Mouse (Mus musculus): ENCODE measurements at regions not wholly inside any gene's neighbourhood (a gene's known extent, or its start where the extent isn't known, plus 50 kb on each side); places are given as distances from the start of the nearest gene placed in this dataset.

- Histone ChIP-seq H3K4me3 (replicated peaks; ENCODE audit: low read length) (no peak overlapping the region), H3K36me3 (ENCODE audit: insufficient read depth, low read length) (no peaks in the 10 kb centered on the region), H3K9me3 (ENCODE audit: low read length) (no peaks in the 10 kb centered on the region; the same call in 1 of the 2 replicates), H3K27me3 (ENCODE audit: insufficient read depth, low read length) (no peaks in the 10 kb centered on the region), H3K4me1 (replicated peaks; ENCODE audit: low read depth, low read length) (peaks cover 12% of the 10 kb centered on the region)
- TF ChIP-seq NANOG (IDR thresholded peaks at IDR 0.05; ENCODE audit: borderline replicate concordance, low read length) (no peak), POU5F1 (IDR thresholded peaks at IDR 0.05; ENCODE audit: borderline replicate concordance, low read length) (no peak), CTCF (conservative IDR thresholded peaks at IDR 0.05; ENCODE audit: low read length) (no peak)
These were observed 55.3 kb upstream of the Plekha5 start for GRCm38 (mm10) chr6:140368354-140369069.

GRCm38 (mm10) chr6:140367303-140367702, 56.6 kb upstream of the Plekha5 start:
- H3K4me1 ChIP-seq (replicated peaks; ENCODE audit: low read depth, low read length), result peaks cover 12% of the 10 kb centered on the region
- no peak overlapping the region for H3K4me3 ChIP-seq (replicated peaks; ENCODE audit: low read length)
- no peaks in the 10 kb centered on the region for H3K36me3 ChIP-seq (ENCODE audit: insufficient read depth, low read length)
- no peaks in the 10 kb centered on the region; the same call in 1 of the 2 replicates for H3K9me3 ChIP-seq (ENCODE audit: low read length)
- no peak for TF ChIP-seq CTCF (conservative IDR thresholded peaks at IDR 0.05; ENCODE audit: low read length)
- TF ChIP-seq POU5F1 (IDR thresholded peaks at IDR 0.05; ENCODE audit: borderline replicate concordance, low read length), result no peak
- TF ChIP-seq NANOG (IDR thresholded peaks at IDR 0.05; ENCODE audit: borderline replicate concordance, low read length), result no peak
- no peaks in the 10 kb centered on the region for H3K27me3 ChIP-seq (ENCODE audit: insufficient read depth, low read length)

- peaks cover 12% of the 10 kb centered on the region for H3K4me1 ChIP-seq (replicated peaks; ENCODE audit: low read depth, low read length)
- no peak overlapping the region for H3K4me3 ChIP-seq (replicated peaks; ENCODE audit: low read length)
- H3K27me3 ChIP-seq (ENCODE audit: insufficient read depth, low read length), result no peaks in the 10 kb centered on the region
- no peaks in the 10 kb centered on the region; the same call in 1 of the 2 replicates for H3K9me3 ChIP-seq (ENCODE audit: low read length)
- no peak for TF ChIP-seq POU5F1 (IDR thresholded peaks at IDR 0.05; ENCODE audit: borderline replicate concordance, low read length)
- TF ChIP-seq CTCF (conservative IDR thresholded peaks at IDR 0.05; ENCODE audit: low read length), result no peak
- no peak for TF ChIP-seq NANOG (IDR thresholded peaks at IDR 0.05; ENCODE audit: borderline replicate concordance, low read length)
- H3K36me3 ChIP-seq (ENCODE audit: insufficient read depth, low read length), result no peaks in the 10 kb centered on the region
These were observed 57.1 kb upstream of the Plekha5 start for GRCm38 (mm10) chr6:140366791-140367190.

GRCm38 (mm10) chr6:140360996-140361395, 62.9 kb upstream of the Plekha5 start:
- TF ChIP-seq POU5F1 (IDR thresholded peaks at IDR 0.05; ENCODE audit: borderline replicate concordance, low read length), result no peak
- TF ChIP-seq NANOG (IDR thresholded peaks at IDR 0.05; ENCODE audit: borderline replicate concordance, low read length), result no peak
- no peak for TF ChIP-seq CTCF (conservative IDR thresholded peaks at IDR 0.05; ENCODE audit: low read length)
- Histone ChIP-seq H3K4me3 (replicated peaks; ENCODE audit: low read length) (no peak overlapping the region), H3K9me3 (ENCODE audit: low read length) (no peaks in the 10 kb centered on the region), H3K4me1 (replicated peaks; ENCODE audit: low read depth, low read length) (no peaks in the 10 kb centered on the region), H3K27me3 (ENCODE audit: insufficient read depth, low read length) (no peaks in the 10 kb centered on the region), H3K36me3 (ENCODE audit: insufficient read depth, low read length) (no peaks in the 10 kb centered on the region)

GRCm38 (mm10) chr6:140357901-140358300, 66.0 kb upstream of the Plekha5 start:
- H3K27me3 ChIP-seq (ENCODE audit: insufficient read depth, low read length), result no peaks in the 10 kb centered on the region
- TF ChIP-seq POU5F1 (IDR thresholded peaks at IDR 0.05; ENCODE audit: borderline replicate concordance, low read length), result no peak
- TF ChIP-seq CTCF (conservative IDR thresholded peaks at IDR 0.05; ENCODE audit: low read length), result no peak
- no peak for TF ChIP-seq NANOG (IDR thresholded peaks at IDR 0.05; ENCODE audit: borderline replicate concordance, low read length)
- no peaks in the 10 kb centered on the region for H3K9me3 ChIP-seq (ENCODE audit: low read length)
- no peak overlapping the region for H3K4me3 ChIP-seq (replicated peaks; ENCODE audit: low read length)
- H3K36me3 ChIP-seq (ENCODE audit: insufficient read depth, low read length), result no peaks in the 10 kb centered on the region
- no peaks in the 10 kb centered on the region for H3K4me1 ChIP-seq (replicated peaks; ENCODE audit: low read depth, low read length)

GRCm38 (mm10) chr6:140357300-140357699, 66.6 kb upstream of the Plekha5 start:
- no peak for TF ChIP-seq NANOG (IDR thresholded peaks at IDR 0.05; ENCODE audit: borderline replicate concordance, low read length)
- TF ChIP-seq CTCF (conservative IDR thresholded peaks at IDR 0.05; ENCODE audit: low read length), result no peak
- TF ChIP-seq POU5F1 (IDR thresholded peaks at IDR 0.05; ENCODE audit: borderline replicate concordance, low read length), result no peak
- no peaks in the 10 kb centered on the region for H3K27me3 ChIP-seq (ENCODE audit: insufficient read depth, low read length)

GRCm38 (mm10) chr6:140354082-140354481, 69.8 kb upstream of the Plekha5 start:
- no peak for TF ChIP-seq NANOG (IDR thresholded peaks at IDR 0.05; ENCODE audit: borderline replicate concordance, low read length)
- Histone ChIP-seq H3K27me3 (ENCODE audit: insufficient read depth, low read length) (no peaks in the 10 kb centered on the region), H3K9me3 (ENCODE audit: low read length) (no peaks in the 10 kb centered on the region), H3K4me3 (replicated peaks; ENCODE audit: low read length) (no peak overlapping the region), H3K4me1 (replicated peaks; ENCODE audit: low read depth, low read length) (peaks cover 15% of the 10 kb centered on the region), H3K36me3 (ENCODE audit: insufficient read depth, low read length) (no peaks in the 10 kb centered on the region)

More at GRCm38 (mm10) chr6:140357300-140357699, 66.6 kb upstream of the Plekha5 start:
- Histone ChIP-seq H3K9me3 (ENCODE audit: low read length) (no peaks in the 10 kb centered on the region), H3K4me3 (replicated peaks; ENCODE audit: low read length) (no peak overlapping the region), H3K36me3 (ENCODE audit: insufficient read depth, low read length) (no peaks in the 10 kb centered on the region), H3K4me1 (replicated peaks; ENCODE audit: low read depth, low read length) (no peaks in the 10 kb centered on the region)

- no peak for TF ChIP-seq CTCF (conservative IDR thresholded peaks at IDR 0.05; ENCODE audit: low read length)
- TF ChIP-seq POU5F1 (IDR thresholded peaks at IDR 0.05; ENCODE audit: borderline replicate concordance, low read length), result no peak
- TF ChIP-seq NANOG (IDR thresholded peaks at IDR 0.05; ENCODE audit: borderline replicate concordance, low read length), result no peak
- Histone ChIP-seq H3K4me3 (replicated peaks; ENCODE audit: low read length) (no peak overlapping the region), H3K4me1 (replicated peaks; ENCODE audit: low read depth, low read length) (peaks cover 15% of the 10 kb centered on the region)
These were observed 70.2 kb upstream of the Plekha5 start for GRCm38 (mm10) chr6:140353610-140354009.

More at GRCm38 (mm10) chr6:140353610-140354009, 70.2 kb upstream of the Plekha5 start:
- Histone ChIP-seq H3K9me3 (ENCODE audit: low read length) (no peaks in the 10 kb centered on the region), H3K27me3 (ENCODE audit: insufficient read depth, low read length) (no peaks in the 10 kb centered on the region), H3K36me3 (ENCODE audit: insufficient read depth, low read length) (no peaks in the 10 kb centered on the region)
